Mouse (Mus musculus) kidney, adult 2 months (tissue): ENCODE measurements around the gene Cemip2.

ENCODE experiments used
- CTCF ChIP-seq: fragments of 200-500 bp; conservative IDR thresholded peaks from 2 replicates; pipeline ENCODE4 v1.5.1; 2011; ENCODE audit warnings: low read depth, mild to moderate bottlenecking, control low read depth, low read length, moderate library complexity, mixed read lengths; ENCODE audit not compliant: insufficient read depth, insufficient read length
- POLR2A ChIP-seq: fragments of 200-500 bp; IDR thresholded peaks from one replicate; pipeline ENCODE4 v1.6.1; 2011; ENCODE audit warnings: low read depth, low read length, control low read depth

DNA sequence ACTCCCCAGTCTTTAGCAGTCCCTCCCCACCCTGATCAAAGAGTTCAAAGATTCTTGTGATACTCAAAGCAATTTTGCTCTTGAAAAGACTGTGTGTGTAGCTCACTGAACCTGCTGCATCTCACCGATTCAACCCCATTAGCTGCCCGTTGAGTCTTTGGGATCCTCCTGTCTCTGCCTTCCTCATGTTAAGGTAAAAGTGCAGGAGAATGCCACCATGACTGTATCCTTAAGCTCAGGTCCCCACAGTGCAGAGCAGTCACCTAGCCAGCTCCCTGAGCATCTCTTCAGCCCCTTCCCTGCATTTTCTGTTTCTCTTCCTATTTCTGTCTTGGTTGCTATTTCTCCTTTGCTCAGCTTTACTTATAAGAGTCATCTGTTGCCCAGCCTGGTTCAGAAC lies 45.0 kb upstream of the Cemip2 start:
- TF ChIP-seq CTCF: no peak
- TF ChIP-seq POLR2A: no peak
